Comparison of ENCODE assay signal across 12 mouse cellular contexts in the genomic region with DNA sequence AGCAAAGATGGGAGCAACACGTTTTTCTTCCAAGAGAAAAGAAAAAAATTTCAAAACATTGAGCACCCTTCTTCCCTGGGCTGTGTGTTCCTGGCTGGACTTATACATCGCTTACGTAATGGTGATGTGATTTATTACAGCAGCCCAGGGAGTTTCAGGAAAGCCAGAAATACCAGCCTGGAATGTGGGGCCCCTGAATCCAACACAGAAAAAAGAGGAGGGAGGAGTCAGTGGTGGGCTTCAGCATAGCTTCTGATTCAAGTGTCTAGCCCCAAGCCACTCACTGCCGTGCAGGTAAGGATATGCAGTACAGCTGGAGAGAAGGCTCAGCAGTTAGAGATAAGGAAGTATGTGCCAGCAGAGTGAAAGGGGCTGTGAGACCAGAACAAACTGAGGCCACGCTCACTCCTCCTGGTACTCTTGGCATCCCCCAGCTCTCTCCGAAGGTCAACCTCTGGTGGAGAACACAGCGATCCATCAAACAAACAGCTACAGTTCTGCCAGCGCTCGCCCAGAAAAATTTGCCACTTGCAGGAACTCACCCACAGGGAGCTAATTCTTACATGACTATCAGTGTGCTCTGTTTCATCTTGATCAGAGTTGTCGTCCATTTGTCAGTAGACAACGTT.
DNase-seq lines count a peak whose midpoint lies in the region; ATAC-seq and TF ChIP-seq lines count a peak whose summit lies in the region.
"Had no signal": no experiment of that assay in that cellular context is flagged by ENCODE, and none has a peak within 500 bp of the region (broad histone marks: within the 10 kb centered on the region; RNA-seq: fewer than 3 reads in every experiment).

No protein-coding gene starts in this region.

- H3K4me3 ChIP-seq in limb, embryonic 15.5 days, result no peak overlapping the region
- no peak overlapping the region for H3K4me3 ChIP-seq in midbrain, postnatal 0 days (ENCODE audit: low read depth, low read length)

- H3K36me3 ChIP-seq in limb, embryonic 15.5 days, result no peaks in the 10 kb centered on the region
- H3K36me3 ChIP-seq in midbrain, postnatal 0 days (ENCODE audit: insufficient read depth, low read length), result no peaks in the 10 kb centered on the region

- H3K27me3 ChIP-seq in limb, embryonic 15.5 days, result no peaks in the 10 kb centered on the region
- no peaks in the 10 kb centered on the region for H3K27me3 ChIP-seq in midbrain, postnatal 0 days (ENCODE audit: insufficient read depth, low read length)
- H3K27me3 ChIP-seq: Patski had no signal

- peaks cover 28% of the 10 kb centered on the region for H3K4me1 ChIP-seq in limb, embryonic 15.5 days
- H3K4me1 ChIP-seq in midbrain, postnatal 0 days (ENCODE audit: insufficient read depth, low read length), result no peaks in the 10 kb centered on the region

- peak overlapping the region; percentile 59 for H3K27ac ChIP-seq in limb, embryonic 15.5 days
- H3K27ac ChIP-seq in midbrain, postnatal 0 days (ENCODE audit: low read depth, low read length), result no peak overlapping the region
- H3K27ac ChIP-seq: macrophage had no signal

- no peaks in the 10 kb centered on the region for H3K9me3 ChIP-seq in limb, embryonic 15.5 days
- no peaks in the 10 kb centered on the region for H3K9me3 ChIP-seq in midbrain, postnatal 0 days (ENCODE audit: low read length)

- no peak overlapping the region for H3K4me2 ChIP-seq in limb, embryonic 15.5 days
- H3K4me2 ChIP-seq in midbrain, postnatal 0 days (ENCODE audit: low read depth, low read length, poor library complexity, severe bottlenecking), result no peak overlapping the region

- H3K9ac ChIP-seq in limb, embryonic 15.5 days, result no peak overlapping the region
- H3K9ac ChIP-seq in midbrain, postnatal 0 days (replicated peaks; ENCODE audit: low read length, poor library complexity, severe bottlenecking), result no peak overlapping the region

- ATAC-seq in limb, embryonic 15.5 days (ENCODE audit: insufficient number of reproducible peaks, low FRiP score, low TSS enrichment, low read depth), result peak; percentile 35; the same call in 1 of the 2 replicates
- ATAC-seq in midbrain, postnatal 0 days (ENCODE audit: low FRiP score), result no peak
- ATAC-seq: Patski had no signal

- DNase-seq in adrenal gland, adult (ENCODE audit: inconsistent age in 2 of 2, low spot score in 1 of 2), result peak; percentile 70 to 80
- no peak for DNase-seq in adrenal gland, postnatal 4 days (ENCODE audit: low spot score in 2 of 2)
- peak; percentile 20 for DNase-seq in ovary, adult 18-20 months (ENCODE audit: low spot score)
- no peak for DNase-seq in ovary, postnatal 10 days (ENCODE audit: low spot score)
- DNase-seq in yolk sac, embryonic 10.5 days (ENCODE audit: low spot score), result peak; percentile 72
- no peak for DNase-seq in layer of hippocampus, adult 9-10 months (ENCODE audit: low spot score)
- DNase-seq in midbrain, postnatal 0 days (ENCODE audit: low spot score), result no peak
- DNase-seq: gastrocnemius, postnatal 14 days; kidney, postnatal 25 days had no signal

- no peak for TF ChIP-seq CTCF in midbrain, postnatal 0 days (IDR thresholded peaks at IDR 0.05)

- WGBS in limb, embryonic 15.5 days, result 33% methylated on average over 11 of the region's 11 CpGs
- 84% methylated on average over 11 of the region's 11 CpGs for WGBS in midbrain, postnatal 0 days

Comparison
In these comparisons a context has a peak if more than half of its experiments do, and no peak if none do; other contexts are left out.
1. DNase-seq: peak in adrenal gland, adult (2 of 2), ovary, adult 18-20 months (single experiment) and yolk sac, embryonic 10.5 days (single experiment); none in adrenal gland, postnatal 4 days (0 of 2), ovary, postnatal 10 days (single experiment), layer of hippocampus, adult 9-10 months (single experiment) and midbrain, postnatal 0 days (single experiment).